Mouse (Mus musculus) ovary, postnatal 14 days (tissue): ENCODE data around the gene Lrrc15.

ENCODE experiments used
- DNase-seq: peaks from one replicate; pipeline ENCODE4 v3.0.0; 2022; ENCODE audit warnings: low spot score

Lrrc15 gene

DNA sequence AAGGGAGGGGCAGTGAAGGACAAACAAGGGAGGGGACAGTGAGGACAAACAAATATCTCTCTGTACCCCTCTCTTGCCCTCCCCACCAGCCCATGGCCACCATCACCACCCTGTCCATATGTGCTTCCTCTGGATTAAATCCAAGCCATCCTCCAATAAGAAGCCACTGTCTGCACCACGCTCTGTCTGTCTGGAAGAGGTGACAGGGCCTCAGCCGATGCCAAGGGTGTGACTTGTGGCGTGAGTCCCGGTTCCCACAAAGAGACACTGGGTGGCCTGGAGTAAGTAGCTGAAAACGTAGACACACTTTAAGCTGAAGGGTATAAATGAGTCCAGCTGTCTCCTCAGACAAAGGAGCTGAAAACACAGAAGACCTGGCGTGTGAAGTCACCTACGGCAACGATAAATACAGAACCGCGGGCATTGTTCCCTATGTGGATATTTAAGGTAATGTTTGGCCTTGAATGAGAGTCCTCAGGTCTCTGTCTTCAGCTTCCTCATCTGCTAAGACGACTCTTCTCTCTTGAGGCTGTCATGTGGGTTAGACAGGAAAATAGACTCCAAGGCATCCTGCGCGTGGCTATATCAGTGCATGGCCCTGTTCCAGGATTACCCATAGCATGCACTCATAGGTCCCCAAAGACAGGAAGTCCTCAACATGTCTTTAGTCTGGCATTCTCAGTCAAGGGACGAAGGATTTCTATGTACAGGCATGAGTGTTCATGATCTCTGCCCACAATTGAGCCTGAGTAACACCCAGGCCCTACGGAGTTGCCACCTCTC is 7.3 kb downstream of the Lrrc15 start:
- no peak for DNase-seq

DNA sequence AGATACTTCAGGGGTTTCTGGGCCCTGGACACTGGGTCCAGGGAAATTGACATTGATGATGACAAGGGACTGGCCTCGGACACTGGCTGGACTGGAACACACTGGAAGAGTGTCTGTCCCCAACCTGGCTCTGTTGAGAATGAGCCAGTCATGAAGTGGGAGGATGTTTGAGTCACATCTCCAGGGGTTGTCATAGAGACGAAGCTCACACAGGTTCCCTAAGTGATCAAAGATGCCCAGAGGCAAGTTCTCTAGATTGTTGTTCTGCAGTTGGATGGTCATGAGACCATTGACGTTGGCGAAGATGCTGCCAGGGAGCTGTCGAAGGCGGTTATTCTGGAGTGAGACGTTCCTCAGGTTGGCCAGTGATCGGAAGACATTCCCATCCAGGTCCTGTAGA is 10.0 kb downstream of the Lrrc15 start:
- no peak for DNase-seq

DNA sequence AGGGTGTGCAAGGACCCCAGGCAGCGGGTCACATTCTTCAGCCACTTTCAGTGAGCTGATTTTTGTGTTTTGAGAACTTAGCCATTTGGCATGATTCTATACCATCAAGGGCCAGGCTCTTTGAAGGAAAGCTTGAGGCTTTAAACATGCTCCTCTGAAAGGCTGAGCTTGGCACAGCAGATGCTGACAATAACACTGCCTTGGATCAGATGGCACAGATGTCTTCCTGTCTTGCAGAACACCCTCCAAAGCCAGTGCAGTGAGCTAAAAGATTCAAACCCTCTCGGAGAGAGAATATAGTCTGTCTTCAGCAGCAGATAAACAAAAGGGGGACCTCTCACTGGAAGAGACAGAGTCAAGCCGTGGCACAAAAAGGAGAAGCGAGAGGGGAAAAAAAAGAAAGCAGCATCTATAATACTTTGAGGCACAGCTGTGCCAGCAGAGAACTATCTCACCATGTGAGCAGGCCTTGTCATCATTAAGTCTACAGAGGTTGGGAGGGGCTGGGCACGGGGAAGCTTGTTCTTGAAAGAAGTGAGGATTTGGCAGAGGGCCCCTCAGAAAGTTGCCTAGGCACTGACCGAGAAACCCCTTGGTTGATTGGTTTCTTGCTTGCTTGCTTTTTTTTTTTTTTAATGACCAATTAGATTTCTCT is 11.0 kb downstream of the Lrrc15 start:
- DNase-seq: no peak

DNA sequence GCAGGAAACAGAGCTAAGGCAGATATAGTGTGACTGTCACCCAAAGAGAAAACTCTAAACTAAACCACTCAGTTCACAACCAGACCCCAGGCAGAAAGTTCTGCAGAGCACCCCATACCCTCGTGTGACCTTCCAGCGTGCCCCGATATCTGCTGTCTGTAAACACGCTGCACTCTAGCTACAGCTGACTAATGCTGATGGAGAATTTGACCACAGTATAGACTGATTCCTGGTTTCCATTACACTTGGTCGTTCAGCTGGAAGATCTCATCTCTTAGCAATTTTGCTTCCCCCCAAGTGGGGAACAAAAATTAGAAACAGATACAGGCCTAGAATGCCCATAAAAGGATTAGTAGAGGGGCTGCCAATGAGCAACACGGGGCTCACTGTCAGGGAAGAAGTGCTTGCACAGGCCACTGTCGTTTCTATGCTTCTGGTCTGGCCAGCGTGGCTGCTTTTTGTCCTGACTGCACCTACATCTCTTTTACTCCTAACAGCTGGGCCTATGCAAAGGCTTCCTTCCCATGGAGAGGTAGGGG is 11.8 kb downstream of the Lrrc15 start:
- DNase-seq: no peak

DNA sequence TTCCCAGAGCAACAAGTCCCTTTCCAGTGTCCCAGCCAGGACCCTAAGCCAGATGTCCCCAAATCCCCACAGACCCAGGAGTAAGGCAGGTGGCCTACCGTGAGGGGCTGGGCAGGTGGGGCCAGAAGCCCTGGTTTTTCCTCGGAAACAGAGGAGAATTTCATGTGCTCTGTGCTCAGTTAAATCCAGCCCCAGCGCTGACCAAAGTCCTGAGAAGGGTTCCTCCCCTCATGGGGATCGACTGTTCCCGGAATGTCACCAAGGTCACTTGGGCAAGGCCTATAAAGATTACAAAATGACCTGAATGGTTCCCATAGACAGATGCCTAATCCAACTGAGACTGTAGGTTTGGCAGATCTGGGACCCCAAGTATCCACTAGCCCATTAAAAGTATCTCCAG is 15.7 kb downstream of the Lrrc15 start, which contains the start of gene Cpn2:
Gene Cpn2, minus strand, starts transcription at position 141 of the 400 bp plus-strand sequence.
- no peak for DNase-seq

DNA sequence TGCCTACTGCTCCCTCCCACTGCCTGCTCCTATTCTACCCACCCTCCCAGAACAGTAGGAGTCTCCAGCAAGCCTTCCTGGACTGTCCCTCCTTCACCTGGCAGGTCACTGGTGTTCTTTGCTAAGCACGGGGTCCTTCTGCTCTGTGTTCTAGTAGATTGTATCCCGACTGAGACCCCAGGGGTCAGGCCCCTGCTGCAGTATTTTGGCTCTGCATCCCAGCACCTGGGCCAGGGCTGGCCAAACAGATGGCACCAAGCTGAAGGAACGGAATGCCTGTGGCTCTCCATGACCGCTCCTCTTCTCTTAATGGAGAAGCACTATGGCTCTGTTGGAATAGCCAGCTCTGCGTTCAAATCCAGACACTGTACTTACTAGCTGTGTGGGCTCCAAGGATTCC is 16.5 kb downstream of the Lrrc15 start:
- DNase-seq: no peak

DNA sequence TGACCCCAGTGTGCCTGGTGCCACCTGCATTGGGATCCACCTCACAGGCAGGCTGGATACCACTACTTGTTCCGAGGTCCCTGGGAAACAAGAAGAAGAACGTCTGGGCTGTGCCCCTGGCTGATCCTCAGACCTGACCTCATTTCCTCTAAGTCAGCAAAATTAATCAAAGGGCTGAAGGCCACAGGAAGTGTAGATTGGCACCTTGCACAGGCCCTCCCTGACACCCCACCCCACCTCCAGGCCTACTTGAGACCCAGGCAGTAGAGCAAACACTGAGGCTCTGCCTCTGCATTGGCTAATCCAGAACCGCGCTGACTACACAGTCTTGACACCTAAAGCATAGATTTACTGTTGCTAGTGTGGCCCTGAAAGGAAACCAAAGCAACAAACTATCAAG is 17.4 kb downstream of the Lrrc15 start:
- no peak for DNase-seq

DNA sequence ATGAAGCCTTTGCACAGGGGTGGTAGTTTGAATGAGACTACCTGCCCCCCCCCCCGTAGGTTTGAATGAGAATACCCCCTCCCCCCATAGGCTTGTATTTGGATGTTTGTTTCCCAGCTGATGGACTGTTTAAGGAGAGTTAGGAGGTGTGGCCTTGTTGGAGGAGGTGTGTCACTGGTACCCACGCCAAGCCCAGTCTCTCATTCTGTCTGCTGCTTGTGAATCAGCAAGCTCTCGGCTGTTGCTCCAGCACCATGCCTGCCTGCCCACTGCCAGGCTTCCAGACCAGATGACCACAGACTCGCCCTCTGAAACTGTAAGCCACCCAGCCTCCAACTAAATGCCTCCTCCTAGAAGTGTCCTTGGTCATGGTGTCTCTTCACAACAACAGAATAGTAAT is 19.9 kb downstream of the Lrrc15 start:
- no peak for DNase-seq

DNA sequence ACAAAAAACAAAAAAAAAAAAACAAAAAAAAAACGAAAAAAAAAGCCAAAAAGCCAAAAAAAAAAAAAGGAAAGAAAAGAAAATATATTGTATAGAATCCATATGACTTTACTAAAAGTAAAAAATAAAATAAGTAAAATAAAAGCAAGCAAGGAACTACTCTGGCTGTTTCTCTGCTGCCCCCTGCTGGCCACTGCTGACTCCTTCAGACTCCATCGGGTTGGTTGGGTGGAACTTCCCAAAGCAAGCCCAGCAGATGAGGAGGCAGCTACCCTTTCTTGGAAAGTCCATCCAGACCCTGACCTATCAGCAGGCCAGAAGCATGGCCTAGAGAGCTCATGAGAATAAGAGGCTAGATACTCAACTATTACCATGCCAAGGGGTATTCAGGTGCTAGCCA is 20.4 kb downstream of the Lrrc15 start:
- peak; percentile 47 for DNase-seq

DNA sequence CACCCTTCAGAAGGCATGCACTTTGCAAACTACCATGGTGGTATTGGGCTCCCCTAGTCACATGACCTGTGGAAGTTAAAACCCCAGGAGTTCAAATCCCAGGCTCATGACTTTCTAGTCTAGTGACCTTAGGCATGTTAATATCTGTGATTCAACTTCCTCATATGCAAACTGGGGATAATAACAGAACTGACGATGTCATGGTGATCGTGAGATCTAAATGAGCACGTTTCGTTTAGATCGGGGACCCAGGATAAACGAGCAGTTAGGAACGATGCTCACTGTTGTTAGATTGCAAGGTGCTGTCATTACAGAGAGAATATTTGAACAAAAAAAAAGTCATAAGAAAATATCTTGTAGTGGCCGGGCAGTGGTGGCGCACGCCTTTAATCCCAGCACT is 20.9 kb downstream of the Lrrc15 start:
- DNase-seq: no peak

DNA sequence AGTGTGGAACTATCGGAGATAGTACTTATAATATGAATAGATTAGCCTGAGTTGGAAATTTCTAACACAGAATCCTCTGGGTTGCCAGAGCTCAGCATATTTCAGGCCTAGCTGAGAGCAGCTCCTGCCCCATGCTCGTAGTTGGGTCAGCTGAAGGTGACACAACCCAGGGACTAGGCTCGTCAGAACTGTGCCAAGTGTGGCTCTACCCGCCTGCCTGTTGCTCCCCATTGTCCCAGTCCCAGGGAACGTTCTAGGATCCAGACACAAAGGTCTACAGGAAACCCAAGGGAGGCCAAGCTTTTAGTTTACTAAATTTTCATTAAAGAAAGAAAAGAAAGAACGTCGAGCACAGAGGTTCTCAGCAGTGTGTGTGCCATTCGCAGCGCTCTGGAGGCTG is 21.7 kb downstream of the Lrrc15 start:
- no peak for DNase-seq

DNA sequence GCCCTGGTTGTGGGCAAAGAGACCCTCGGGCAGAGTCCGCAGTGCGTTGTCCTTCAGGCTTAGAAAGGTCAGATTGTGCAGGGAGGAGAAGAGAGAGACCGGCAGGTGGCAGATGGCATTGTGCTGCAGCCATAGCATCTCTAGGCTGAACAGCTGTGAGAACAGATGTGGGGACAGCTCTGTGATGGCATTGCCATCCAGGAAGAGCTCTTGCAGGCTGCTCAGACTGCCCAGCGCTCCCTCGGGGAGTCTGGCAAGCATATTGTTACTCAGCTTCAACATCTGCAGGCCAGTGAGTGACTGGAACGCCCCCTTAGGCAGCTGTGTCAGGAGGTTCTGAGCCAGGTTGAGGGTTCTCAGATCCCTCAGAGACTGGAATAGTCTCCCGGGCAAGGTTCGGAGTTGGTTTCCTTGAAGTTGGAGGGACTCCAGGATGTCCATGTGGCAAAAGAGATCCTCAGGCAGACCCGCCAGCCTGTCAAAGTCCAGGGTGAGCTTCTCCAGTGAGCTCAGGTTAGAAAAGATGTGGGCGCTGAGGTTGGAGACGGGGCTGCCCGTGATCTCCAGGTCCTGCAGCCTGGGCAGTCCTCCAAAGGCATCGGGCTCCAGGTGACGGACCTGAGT is 22.9 kb downstream of the Lrrc15 start:
- DNase-seq: no peak

DNA sequence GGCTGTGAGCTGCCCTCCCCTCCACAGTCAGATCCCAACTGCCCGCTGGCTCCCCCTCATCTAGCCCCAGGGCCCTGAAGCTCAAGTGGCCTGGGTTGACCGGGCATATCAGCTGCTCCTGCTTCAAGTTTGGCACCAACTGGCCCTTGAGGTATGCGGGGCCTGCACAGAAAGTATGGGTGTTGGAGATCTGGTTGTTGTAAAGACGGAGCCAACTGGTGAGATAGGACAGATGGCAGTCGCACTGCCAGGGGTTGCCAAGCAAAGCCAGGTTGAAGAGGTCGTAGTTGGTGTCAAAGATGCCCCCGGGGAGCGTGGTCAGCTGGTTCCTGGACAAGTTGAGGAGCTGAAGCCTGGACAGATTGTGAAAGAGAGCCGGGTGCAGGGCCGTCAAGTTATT is 23.6 kb downstream of the Lrrc15 start:
- DNase-seq: no peak

DNA sequence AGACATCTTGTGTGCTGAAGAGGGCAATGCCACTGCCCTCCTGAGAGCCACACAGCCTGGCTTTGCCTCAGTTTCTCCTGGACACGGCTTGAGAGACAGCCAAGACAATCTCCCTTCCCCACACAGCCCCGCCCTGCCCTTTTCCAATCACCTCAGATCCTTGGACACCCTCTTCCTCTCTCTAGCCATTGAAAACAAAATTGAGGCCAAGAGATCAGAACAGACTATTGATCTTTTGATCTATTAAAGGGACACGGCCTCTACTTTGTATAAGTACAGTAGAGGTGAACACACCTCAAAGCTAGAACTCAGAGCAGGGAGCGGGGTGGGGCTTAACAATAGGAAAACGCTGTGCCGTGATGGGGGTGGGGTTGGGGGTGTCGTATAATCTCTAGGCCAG is 24.6 kb downstream of the Lrrc15 start:
- DNase-seq: no peak

DNA sequence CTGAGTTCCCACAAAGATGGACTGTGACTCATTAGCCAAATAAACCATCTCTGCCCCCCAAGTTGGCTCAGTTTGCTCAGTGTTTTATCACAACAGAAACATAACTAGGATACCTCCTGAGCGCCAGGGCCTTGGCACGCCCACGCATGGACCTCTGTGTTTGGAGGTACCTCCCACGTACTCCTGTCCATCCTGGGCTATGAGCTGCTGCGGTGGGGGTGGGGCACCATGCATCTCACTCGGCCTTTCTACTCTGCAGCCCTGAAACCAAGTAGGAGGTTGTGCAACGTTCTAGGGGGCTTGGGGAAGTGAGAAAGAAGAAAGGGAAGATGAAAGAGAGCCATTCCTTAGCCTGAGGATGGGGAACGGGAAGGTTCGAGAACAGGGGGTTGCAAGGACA is 25.3 kb downstream of the Lrrc15 start:
- DNase-seq: no peak

DNA sequence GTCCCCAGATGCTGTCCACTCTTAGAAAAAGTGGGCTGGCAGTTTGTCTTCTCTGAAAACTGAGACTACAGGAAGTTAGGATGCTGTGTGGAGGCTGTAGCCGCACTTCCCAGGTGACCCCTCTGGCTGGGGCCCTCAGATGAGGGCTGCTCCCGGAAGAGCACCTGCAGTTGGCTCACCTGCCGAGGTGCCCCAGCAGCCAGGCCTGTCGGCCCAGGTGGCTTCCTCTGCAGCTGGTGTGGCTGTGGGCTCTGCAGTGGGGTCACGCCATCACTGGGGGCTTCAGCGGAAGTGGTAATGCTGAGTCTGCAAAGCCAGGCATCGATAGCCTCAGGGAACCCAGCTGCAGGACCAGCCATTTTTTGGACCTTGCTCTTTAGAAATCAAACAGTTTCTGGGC is 28.0 kb downstream of the Lrrc15 start:
- DNase-seq: no peak

DNA sequence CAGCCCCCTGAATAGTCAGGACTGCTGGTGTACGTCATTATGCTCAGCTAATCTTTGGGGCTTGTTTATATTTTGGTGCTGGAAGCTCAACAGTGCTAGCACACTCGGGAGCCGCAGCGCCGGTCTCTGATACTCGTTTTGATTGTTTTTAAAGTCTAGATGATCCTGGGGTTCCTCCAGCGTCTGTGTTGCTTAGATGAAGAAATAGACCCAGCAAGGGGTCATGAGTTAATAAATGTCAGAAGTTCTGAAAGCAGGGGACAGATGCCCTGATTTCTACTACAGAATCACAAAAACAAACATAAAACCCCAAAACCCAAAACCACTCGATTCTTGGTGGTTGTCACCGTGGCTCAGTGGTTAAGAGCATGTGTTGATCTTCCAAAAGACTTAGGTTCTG is 29.2 kb downstream of the Lrrc15 start:
- no peak for DNase-seq

DNA sequence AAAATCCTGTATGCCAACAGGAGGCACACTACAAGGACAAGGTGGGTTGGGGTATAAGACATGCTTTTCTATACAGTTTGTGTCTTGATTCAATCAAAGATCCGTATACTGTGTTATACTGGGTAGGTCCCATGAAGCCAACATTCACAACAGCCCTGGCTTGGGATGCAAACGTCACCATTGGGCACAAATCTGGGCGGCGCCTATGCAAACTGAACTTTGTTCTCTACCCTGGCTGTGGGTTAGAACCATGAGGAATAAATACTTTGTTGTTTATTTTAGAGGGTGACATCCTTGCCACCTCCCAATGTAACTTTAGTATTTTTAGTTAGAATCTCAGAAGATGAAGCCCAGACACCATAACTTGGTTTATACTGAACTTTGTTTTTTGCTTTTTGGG is 29.7 kb downstream of the Lrrc15 start:
- no peak for DNase-seq

DNA sequence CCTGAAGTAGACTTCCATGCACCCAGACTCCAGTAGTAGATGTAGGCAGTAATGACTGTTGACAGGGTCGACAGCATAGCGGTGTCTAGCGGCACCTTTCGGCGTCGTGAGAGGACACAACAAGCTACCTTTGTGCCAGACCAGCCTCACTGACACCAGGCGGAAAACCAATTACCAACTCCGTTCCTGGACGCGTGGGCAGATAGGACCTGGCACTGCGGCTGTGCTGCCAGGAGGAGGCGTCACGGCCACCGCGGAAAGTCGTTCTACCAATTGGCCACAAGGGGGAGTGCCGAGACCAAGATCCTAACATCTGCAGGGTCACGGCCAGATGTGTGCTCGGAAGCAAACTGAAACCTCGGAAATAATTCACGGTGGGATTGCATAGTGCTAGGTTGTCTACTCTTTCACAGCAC is 31.0 kb downstream of the Lrrc15 start:
- peak; percentile 80 for DNase-seq

DNA sequence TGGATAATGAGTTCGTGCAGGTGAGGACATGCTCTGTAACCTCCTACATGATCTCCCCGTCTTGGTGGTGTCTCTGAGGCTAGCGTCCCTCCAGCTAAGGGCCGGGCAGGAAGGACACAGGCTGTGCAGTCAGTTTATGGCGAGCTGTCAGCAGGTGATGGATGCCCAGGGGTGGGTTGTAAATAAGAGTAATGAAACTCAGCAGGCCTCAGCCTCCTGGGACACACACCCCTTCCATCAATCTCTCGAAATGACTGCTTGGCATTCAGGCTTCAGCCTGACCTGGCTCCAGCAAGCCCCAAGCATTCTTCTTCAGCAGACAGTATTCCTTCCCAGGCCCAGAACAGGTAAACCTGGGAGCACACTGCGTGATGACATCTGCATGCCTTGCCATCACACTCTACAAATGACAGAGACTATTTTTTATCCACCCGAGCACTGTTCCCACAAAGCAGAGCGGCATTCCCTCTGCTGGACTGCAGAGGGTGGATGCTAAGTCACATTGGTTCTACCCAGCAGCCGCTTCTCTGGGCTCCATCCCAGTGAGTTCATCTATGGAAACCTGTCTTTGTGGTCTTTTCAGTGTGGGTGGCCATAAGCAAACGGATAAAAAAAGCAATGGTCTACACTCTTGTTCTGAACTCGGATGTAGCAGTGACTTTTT is 38.9 kb downstream of the Lrrc15 start:
- DNase-seq: no peak

DNA sequence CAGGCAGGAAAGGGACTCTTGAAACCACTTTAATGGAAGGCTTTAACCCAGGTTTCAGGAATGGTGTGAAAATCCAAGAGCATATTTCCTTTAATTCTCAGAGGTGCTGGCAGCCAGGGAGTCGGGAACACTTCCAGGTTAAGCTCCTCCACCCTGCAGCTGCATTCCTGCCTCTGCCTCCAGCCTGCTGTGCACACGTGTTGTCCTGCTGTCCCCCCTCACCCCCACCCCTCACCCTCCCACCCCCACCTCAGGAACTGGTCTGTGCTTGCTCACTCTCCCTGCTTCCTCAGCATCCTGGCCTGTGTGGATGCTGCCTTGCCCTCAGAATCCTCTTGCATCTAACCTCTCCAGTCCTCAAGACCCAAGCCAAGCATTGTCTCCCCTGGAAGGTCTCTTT is 41.4 kb downstream of the Lrrc15 start:
- DNase-seq: no peak

DNA sequence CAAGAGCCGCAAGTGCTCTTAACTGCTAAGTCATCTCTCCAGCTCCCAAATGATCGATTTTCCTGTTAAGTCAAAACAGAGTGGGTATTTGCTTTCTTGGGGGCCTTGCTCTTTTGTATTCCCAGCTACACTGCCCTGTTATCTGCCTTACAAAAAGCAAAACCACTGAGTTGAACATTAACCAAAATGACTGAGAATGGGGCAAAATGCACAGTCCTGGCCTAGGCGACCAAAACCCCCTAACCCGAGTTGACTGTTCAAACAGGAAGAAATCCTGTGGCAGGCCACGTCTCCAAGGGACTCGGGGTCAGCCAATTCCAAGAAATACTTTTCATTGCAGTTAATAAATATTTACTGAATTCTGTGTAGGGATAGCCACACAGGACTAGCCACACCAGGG is 44.3 kb downstream of the Lrrc15 start:
- no peak for DNase-seq
